Mouse (Mus musculus) bone marrow macrophage, adult 2 months (primary cell): ENCODE results near the gene Atp5d. TPM values are rescaled to one million over a fixed set of nuclear protein-coding genes. Genes with fewer than 3 reads are reported as not detected.
A peak's percentile ranks its signal among the peaks of the same experiment; 100 is the strongest.

Source experiments
- H3K27ac ChIP-seq: 2 replicates; pipeline ENCODE4 v1.5.1; 2012; ENCODE audit warnings: low read depth, low read length; ENCODE audit not compliant: insufficient read depth
- H3K4me1 ChIP-seq: 2 replicates; pipeline ENCODE4 v1.6.1; 2012; ENCODE audit warnings: low read length; ENCODE audit not compliant: control insufficient read depth, insufficient read depth
- H3K4me3 ChIP-seq: 2 replicates; pipeline ENCODE4 v1.5.1; 2012; ENCODE audit warnings: mild to moderate bottlenecking, low read length, moderate library complexity; ENCODE audit not compliant: insufficient read depth
- CTCF ChIP-seq: IDR thresholded peaks from 2 replicates; pipeline ENCODE4 v1.5.1; 2012; ENCODE audit warnings: low read depth, mild to moderate bottlenecking, low read length, moderate library complexity
- POLR2A ChIP-seq: IDR thresholded peaks from 2 replicates; pipeline ENCODE4 v1.6.1; 2012; ENCODE audit warnings: mild to moderate bottlenecking, low read depth, low read length, borderline replicate concordance
- polyA plus RNA-seq: library from polyadenylated mRNA; stranded (reverse); fragments of >200 nt; gene quantifications from 2 replicates; pipeline ENCODE4 v1.2.4, GENCODE M21; 2012; ENCODE audit not compliant: missing spikeins, insufficient read depth, insufficient read length

Atp5d gene
- polyA plus RNA-seq, 1 experiment: 198 TPM

- Histone ChIP-seq H3K4me1 (peaks cover 30% of the 10 kb centered on the region), H3K4me3 (peak overlapping the region; percentile 73), H3K27ac (peak overlapping the region; percentile 94)
- TF ChIP-seq POLR2A (no peak), CTCF (no peak)
Measured at GRCm38 (mm10) chr10:80152071-80152872, 13.8 kb downstream of the Atp5d start.

GRCm38 (mm10) chr10:80152873-80153260, 14.4 kb downstream of the Atp5d start:
- peak overlapping the region; percentile 73 for H3K4me3 ChIP-seq
- H3K4me1 ChIP-seq: peaks cover 31% of the 10 kb centered on the region
- H3K27ac ChIP-seq: peak overlapping the region; percentile 94
- TF ChIP-seq POLR2A (no peak), CTCF (no peak)

GRCm38 (mm10) chr10:80153713-80154112, 15.3 kb downstream of the Atp5d start:
- TF ChIP-seq POLR2A (no peak), CTCF (no peak)
- H3K27ac ChIP-seq: no peak overlapping the region
- peaks cover 34% of the 10 kb centered on the region for H3K4me1 ChIP-seq
- H3K4me3 ChIP-seq: no peak overlapping the region

- TF ChIP-seq POLR2A (no peak), CTCF (no peak)
- H3K4me3 ChIP-seq: no peak overlapping the region
- H3K27ac ChIP-seq: no peak overlapping the region
- H3K4me1 ChIP-seq: peaks cover 41% of the 10 kb centered on the region
Measured at GRCm38 (mm10) chr10:80154384-80154783, 16.0 kb downstream of the Atp5d start.

GRCm38 (mm10) chr10:80155277-80155676, 16.8 kb downstream of the Atp5d start:
- H3K4me3 ChIP-seq: no peak overlapping the region
- TF ChIP-seq POLR2A (no peak), CTCF (no peak)
- no peak overlapping the region for H3K27ac ChIP-seq
- H3K4me1 ChIP-seq: peaks cover 44% of the 10 kb centered on the region

GRCm38 (mm10) chr10:80156002-80156751, 17.7 kb downstream of the Atp5d start:
- TF ChIP-seq POLR2A (no peak), CTCF (no peak)
- H3K4me1 ChIP-seq: peaks cover 50% of the 10 kb centered on the region
- no peak overlapping the region for H3K27ac ChIP-seq
- no peak overlapping the region for H3K4me3 ChIP-seq

GRCm38 (mm10) chr10:80156752-80157053, 18.3 kb downstream of the Atp5d start:
- Histone ChIP-seq H3K27ac (no peak overlapping the region), H3K4me3 (no peak overlapping the region), H3K4me1 (peaks cover 53% of the 10 kb centered on the region)
- TF ChIP-seq POLR2A: no peak
- no peak for TF ChIP-seq CTCF

GRCm38 (mm10) chr10:80157141-80157929, 18.9 kb downstream of the Atp5d start:
- TF ChIP-seq POLR2A (no peak), CTCF (no peak)
- Histone ChIP-seq H3K4me3 (no peak overlapping the region), H3K4me1 (peaks cover 59% of the 10 kb centered on the region)

GRCm38 (mm10) chr10:80158307-80158986, 20.0 kb downstream of the Atp5d start:
- peak overlapping the region; percentile 84 for H3K27ac ChIP-seq
- H3K4me3 ChIP-seq: peak overlapping the region; percentile 56
- no peak for TF ChIP-seq CTCF
- TF ChIP-seq POLR2A: no peak
- peaks cover 62% of the 10 kb centered on the region for H3K4me1 ChIP-seq

More at GRCm38 (mm10) chr10:80157141-80157929, 18.9 kb downstream of the Atp5d start:
- peak overlapping the region; percentile 5; the same call in 1 of the 2 replicates for H3K27ac ChIP-seq
